Mouse (Mus musculus) adrenal gland, adult 2 months (tissue): Measurements from ENCODE around the gene Dgcr2. TPM values are rescaled to one million over a fixed set of nuclear protein-coding genes. Genes with fewer than 3 reads are reported as not detected.
A peak's percentile ranks its signal among the peaks of the same experiment; 100 is the strongest.

Experiments
- DNase-seq: peaks from one replicate; pipeline ENCODE4 v3.0.0; 2021
- polyA plus RNA-seq: library from polyadenylated mRNA; depleted of rRNA; stranded (reverse); fragments of >200 nt; gene quantifications from 2 replicates; pipeline ENCODE4 v1.2.3, GENCODE M21; 2012
- total RNA-seq, 2 experiments: library from RNA; stranded (reverse); gene quantifications; 2 replicates each; pipeline ENCODE4 v1.2.3; 2021

Dgcr2 gene
- total and polyA plus RNA-seq, 3 experiments, result 62.1 to 166 (median 68.1) TPM

- DNase-seq, result peak; percentile 18
Observed at GRCm38 (mm10) chr16:17848928-17849327, 49.4 kb downstream of the Dgcr2 start.

DNA sequence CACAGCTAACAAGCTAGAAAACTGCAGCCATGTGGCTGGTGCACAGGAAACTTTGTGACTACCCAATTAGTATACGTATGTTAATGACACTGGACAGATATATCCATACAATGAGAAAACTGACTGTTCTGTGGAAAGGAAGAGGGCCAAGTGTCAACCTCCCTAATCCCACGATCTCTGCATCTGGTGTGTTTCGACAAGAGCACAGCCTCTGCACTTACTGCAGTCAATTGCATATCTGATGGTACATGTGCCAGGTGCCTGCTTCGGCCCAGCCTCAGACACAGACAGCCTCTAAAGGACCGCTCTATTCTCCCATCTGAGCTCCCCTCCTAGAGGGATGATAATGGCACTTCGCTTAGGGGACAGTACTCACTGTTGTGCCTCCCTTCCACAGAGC lies 49.9 kb downstream of the Dgcr2 start:
- no peak for DNase-seq

DNA sequence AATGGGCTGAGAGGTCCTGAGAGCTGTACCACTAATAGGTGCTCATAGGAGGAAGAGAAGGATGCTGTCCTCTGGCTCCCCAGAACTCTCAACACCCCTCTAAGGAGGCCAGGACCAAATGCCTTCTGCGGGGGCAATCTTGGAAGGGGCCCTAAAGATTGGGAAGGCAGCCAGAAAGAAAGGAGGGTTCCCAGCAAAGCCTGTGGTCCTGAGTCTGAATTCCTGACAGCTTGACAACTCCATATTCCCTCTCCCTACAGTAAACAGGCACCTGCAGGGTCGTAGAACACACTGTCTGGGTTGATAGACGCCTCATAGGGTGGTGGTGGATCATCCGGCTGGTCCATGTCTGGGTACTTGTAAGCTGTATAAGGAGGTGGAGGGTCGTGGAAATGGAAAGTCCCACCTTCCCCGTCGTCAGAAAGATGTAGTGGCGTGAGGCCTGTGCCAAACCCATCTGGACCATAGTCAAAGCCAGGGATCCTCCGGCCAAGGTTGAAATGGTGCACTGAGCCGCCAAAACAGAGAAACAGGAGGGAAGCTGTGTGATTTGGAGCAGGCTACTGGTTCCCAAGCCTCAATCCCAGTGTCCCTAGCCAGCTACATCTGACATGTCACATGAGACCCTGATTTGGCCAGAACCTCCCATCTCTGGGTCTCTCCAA lies 54.5 kb downstream of the Dgcr2 start:
- DNase-seq, result no peak

DNA sequence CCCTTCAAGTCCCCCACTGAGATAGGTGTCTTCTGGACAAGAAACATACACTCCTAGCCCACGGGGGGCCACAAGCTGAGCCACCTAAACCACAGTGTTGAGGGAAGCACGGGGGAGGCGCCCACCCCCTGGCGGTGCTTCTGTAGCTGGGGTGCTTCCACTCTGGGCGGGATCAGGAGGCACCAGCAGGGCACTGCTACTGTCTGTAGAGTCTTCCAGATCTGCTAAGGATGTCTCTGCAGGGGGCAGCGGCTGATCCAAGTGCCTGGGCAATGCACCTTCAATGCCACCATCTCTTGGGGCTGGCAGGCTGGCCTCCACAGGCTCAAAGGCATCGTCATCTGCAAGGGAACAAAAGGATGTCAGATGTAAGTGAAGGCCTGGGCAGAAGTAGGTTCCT lies 55.9 kb downstream of the Dgcr2 start:
- no peak for DNase-seq

- DNase-seq, result no peak
Observed at GRCm38 (mm10) chr16:17839976-17840375, 58.4 kb downstream of the Dgcr2 start.

DNA sequence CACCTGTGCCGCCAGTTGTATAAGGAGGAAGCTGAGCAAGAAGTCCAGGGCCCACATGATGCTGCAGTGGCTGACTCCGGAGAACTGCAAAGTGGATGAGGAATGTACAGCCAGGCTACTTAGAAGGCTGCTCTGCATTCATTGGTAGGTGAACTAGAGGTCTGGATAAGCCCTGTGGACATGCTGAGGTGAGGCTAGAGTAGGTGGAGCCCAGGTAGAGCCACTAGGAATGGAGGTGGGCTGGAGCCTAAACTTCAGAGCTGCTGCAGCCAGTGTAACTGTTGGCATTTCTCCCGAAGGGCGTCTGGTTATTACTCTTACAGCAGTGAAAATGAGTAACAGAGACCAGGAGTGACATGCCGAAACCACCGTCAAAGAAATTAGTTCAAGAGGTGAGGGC lies 60.3 kb downstream of the Dgcr2 start, which contains the start of gene Car15:
Car15 (minus strand) TSS at position 314 of the 400 bp plus-strand sequence.
- DNase-seq, result no peak

GRCm38 (mm10) chr16:17835481-17835880 lies 62.9 kb downstream of the Dgcr2 start:
- peak; percentile 18 for DNase-seq

DNA sequence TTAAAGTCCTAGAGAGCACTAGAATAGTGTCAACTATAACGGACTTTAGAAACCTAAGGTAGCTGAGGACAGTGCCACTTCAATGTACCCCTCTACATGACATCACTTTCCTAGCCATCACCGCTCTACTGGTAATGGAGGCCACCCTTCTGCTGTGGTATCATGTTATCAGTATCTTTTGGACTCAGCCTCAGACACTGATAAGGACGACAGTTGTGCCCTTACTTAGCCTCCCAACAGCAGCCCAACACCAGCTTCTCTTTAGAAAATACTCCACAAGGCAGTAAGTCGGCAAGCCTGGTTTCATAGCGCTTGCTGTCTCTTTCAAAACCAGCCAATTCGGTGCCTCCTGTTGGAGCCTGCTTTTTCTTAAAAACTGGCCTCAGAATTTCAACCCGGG lies 63.8 kb downstream of the Dgcr2 start:
- no peak for DNase-seq

DNA sequence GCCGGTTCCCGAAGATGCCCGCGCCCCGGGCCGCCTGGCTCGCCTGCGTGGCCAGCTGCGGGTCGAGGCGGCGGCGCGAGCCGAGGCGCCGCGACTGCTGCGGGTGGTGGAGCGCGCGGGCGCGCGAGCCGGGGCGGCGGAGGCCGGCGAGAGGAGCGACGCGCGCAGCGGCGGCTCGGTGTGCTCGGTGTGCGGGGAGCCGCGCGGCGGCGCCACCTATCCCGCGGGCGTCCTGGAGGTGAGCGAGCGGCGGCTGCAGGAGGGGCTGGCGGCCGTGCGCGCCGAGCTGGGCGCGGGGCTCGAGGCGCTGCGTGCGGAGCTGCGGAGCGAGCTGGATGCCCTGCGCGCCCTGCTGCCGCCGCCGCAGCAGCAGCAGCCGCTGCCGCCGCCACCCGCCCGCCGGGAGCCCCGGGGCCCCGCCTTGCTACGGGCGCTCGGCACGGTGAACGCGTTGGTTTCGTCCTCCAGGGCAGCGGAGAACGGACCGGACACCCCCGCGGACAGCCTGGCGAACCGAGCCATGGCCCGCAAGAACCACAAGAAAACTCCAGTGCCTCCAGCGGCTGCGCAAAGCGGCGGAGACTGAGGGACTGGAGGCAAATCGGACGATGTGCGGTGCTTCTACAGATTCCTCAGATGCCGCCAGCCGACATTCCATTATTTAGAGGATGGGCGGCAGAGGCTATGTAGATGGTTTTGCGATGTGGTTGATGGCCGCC lies 64.5 kb downstream of the Dgcr2 start:
- DNase-seq, result peak; percentile 51

GRCm38 (mm10) chr16:17833321-17833680 lies 65.1 kb downstream of the Dgcr2 start:
- peak; percentile 38 for DNase-seq

- DNase-seq, result no peak
Observed at GRCm38 (mm10) chr16:17832821-17833220, 65.5 kb downstream of the Dgcr2 start, which contains the start of gene B830017H08Rik. Gene B830017H08Rik (plus strand): TSS chr16:17833121.

GRCm38 (mm10) chr16:17831781-17832180 lies 66.6 kb downstream of the Dgcr2 start:
- DNase-seq, result no peak

DNA sequence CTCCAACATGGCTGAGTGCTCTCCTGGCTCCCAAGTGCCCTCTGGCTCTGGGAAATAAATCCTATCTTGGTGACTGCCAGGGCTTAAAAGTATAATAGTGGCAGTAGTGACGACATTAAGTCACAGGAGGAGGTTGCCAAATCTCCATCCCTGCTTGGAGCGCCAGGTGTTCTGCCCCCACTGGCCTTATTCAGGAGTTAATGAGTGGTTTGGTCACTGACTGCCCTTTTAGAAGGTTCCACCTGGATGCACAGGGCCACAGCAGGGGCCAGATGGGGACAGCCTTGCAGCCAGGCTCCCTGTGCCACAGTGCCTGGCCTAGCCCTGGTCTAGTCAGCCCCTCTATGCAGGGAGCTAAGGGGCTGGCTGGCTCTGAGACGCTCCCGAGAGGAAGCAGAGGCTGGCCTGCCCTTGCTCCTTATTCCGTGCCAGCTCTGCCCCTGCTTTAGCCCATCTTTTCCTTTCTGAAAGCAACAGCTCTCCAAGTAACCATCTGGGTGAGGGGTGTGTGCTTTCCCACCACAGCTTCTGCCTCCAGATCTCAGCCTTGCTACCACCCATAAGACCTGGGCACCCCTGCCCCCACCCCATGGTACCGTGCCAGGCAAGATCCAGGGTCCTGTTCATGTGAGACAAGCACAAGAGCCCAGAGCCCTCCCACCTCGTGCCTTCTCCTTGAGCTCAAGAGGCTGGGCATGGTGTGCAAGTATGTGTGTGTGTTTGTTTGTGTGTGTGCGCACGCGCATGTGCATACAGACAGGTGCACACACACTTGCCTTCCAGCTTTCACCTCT lies 67.8 kb downstream of the Dgcr2 start:
- DNase-seq, result no peak

DNA sequence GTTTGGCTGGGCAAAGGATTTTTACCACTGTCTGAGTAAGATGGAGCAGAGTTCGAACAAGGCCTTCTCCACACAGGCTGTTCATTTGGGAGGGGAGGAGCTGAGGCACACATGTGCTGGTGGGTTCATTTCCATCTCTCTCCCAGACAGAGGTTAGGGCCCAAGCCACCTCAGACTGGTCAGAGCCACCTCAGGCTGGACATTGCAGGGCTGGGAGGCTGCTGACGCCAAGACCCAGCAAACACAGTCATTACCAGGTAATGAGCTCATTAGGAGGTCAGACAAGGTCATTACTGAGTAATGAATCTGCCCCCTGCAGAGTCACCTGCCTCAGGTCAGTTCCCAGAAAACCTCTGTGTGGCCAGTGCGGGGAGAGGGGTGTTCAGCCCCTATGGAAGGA lies 69.5 kb downstream of the Dgcr2 start:
- DNase-seq, result no peak

DNA sequence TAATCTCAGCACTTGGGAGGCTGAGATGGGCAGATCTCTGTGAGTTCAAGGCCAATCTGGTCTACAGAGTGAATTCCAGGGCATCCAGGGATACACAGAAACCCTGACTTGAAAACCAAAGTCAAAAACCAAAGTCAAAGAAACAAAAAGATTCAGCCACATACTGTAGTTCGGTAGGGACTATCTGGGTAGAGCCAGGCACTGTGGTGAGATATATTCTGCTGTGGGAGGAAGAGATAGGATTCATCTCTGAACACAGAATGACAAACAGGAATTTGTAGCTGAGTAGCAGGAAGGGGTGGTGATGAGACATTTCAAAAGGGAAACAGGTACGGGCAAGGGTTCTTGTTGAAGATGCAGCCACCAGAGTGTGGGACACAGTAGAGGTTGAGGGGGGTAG lies 70.1 kb downstream of the Dgcr2 start:
- no peak for DNase-seq

- no peak for DNase-seq
Observed at GRCm38 (mm10) chr16:17826500-17826899, 71.9 kb downstream of the Dgcr2 start.

GRCm38 (mm10) chr16:17816528-17816927 lies 81.8 kb downstream of the Dgcr2 start:
- no peak for DNase-seq

DNA sequence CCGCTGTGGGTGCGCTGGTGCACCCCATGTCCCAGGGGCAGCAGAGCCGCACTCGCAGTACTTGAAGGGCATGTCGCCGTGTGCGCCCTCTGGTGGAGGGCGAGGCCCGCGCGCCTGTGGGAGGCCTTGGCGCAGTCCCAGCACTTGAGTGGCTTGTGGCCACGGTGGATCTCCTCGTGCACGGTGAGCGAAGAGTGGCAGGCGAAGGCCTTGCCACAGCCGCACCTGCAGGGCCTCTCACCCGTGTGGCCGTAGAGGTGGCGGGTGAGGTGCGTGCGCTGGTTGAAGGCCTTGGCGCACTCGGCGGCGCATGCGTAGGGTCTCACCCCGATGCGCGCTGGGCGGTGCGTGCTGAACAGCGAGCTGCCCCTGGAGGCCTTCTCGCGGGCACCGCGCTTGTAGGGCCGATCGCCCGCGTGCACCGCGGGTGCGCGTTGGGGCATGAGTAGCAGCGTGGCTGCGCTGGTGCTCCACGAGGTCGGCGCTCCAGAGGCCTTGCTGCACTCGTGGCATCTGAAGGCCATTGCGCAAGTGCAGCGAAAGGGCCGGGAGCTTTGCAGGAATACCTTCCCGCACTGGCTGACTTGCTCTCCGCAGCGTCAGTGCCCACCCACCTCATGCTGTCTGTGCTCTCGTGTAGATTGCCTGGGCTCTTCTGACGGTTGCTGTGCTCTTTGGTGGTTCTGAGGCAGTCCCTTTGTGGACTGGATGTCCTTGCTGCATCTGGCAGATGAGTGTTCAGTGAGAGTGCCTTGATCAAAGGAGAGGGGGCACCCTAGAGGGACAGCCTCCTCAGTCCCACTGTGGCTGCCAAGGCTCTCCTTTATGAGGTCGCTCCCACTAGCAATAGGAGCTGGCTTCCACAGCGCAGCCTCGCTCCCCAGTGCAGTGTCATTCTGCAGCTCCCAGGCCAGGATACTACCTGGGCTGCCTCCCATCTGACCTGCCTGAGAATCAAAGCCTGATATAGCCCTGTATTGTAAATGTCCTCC lies 82.7 kb downstream of the Dgcr2 start:
- DNase-seq, result peak; percentile 78

DNA sequence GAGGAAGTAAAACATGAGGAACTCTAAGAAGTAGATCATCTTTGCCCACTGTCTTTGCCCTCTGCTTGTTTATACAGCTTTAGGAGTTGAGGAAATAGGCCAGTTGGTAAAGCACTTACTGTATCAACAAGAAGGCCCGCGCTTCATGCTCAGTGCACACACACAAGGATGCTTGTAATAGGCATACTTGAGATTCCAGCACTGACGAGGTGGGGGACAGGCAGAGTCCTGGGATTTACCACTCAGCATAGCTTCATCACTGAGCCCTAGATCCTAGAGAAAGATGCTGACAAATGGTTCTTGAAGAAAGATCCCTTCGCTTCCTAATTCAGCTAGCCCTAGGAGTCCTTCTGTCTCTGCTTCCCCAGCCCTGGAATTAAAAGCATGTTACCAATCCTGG lies 85.2 kb downstream of the Dgcr2 start:
- no peak for DNase-seq

DNA sequence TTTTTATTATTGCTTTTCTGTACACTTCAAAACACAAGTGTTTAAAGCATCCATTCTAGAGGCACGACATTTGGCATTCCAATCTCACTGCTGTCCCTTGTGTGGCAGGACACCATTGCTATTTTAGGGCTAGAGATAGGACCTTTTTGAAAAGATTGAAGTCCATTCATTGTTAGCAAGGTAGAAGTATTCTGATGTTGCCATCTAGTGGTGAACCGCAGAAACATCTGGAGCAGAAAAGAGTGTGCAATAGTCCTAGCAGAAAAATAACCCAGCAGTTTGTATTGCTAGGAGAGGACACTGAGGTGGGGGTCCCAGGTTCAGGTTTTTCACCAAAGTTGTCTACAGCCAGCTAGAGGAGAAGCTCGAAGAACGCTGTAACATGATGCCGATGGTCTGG lies 86.2 kb downstream of the Dgcr2 start:
- no peak for DNase-seq

DNA sequence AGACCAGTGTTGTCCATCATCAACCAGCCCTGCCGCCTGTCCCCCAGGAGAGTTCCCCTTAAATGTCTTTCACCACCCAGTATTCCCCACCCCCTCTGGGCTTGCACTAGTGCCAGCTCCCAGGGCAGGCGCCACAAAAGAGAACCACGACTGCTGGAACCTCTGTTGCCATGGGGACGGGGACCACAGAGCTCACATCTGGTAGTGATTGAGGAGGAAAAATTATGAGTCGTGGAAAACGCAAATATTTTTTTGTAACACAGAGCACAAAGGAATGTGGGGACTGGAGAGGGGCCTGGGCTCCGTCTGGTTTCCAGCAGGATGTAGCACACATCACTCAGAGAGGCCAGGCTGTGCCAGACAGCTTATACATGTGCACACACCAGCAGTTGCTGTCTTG lies 88.7 kb downstream of the Dgcr2 start:
- no peak for DNase-seq

DNA sequence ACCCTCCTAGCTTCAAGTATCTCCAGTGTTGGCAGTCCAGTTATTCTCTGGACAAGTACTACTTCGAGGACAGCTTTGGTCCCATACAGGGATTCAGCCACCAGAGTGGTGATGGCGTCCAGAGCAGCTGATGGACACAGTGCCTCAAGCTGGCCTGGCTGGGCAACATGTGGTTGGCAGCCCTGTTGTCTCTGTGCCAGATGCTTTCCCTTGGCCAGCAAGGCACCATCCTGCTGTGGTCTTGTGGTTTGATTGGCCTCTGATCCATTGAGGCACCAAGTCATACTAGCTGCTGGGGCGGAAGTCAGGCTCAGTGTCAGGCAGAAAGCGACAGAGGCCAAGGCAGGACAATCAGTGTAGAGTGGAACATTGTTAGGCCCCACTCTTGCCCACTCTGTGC lies 89.2 kb downstream of the Dgcr2 start:
- no peak for DNase-seq
